Mouse (Mus musculus) hindbrain, embryonic 11.5 days (tissue): ENCODE measurements around the gene Aff1. TPM values are rescaled to one million over a fixed set of nuclear protein-coding genes. Genes with fewer than 3 reads are reported as not detected.

ENCODE experiments used
- ATAC-seq: fragments of 200-750 bp; cut with Nextera tagmentation; 2 replicates; pipeline ENCODE4 v1.8.0; 2017; ENCODE audit warnings: mild to moderate bottlenecking, moderate TSS enrichment, moderate library complexity; ENCODE audit not compliant: low FRiP score
- DNase-seq: peaks from one replicate; pipeline ENCODE4 v3.0.0-alpha.2; 2015; ENCODE audit warnings: low spot score
- H3K27ac ChIP-seq: fragments of 300-500 bp; sonication (generic); 2 replicates; pipeline ENCODE4 v1.5.1; 2014; ENCODE audit warnings: mild to moderate bottlenecking, low read depth, low read length
- H3K27me3 ChIP-seq: fragments of 300-500 bp; sonication (generic); 2 replicates; pipeline ENCODE4 v1.6.1; 2014; ENCODE audit warnings: mild to moderate bottlenecking, low read length, moderate library complexity, mixed read lengths; ENCODE audit not compliant: control insufficient read depth, insufficient read depth
- H3K36me3 ChIP-seq: fragments of 300-500 bp; sonication (generic); 2 replicates; pipeline ENCODE4 v1.6.1; 2014; ENCODE audit warnings: mild to moderate bottlenecking, low read length, moderate library complexity, mixed read lengths; ENCODE audit not compliant: control insufficient read depth, insufficient read depth
- H3K4me1 ChIP-seq: fragments of 300-500 bp; sonication (generic); replicated peaks from 2 replicates; pipeline ENCODE4 v1.6.1; 2014; ENCODE audit warnings: low read length, mixed read lengths; ENCODE audit not compliant: control insufficient read depth, insufficient read depth
- H3K4me2 ChIP-seq: fragments of 300-500 bp; sonication (generic); replicated peaks from 2 replicates; pipeline ENCODE4 v1.6.1; 2014; ENCODE audit warnings: mild to moderate bottlenecking, low read depth, low read length
- H3K4me3 ChIP-seq: fragments of 300-500 bp; sonication (generic); 2 replicates; pipeline ENCODE4 v1.5.1; 2014; ENCODE audit warnings: low read depth, low read length
- H3K9ac ChIP-seq: fragments of 300-500 bp; sonication (generic); 2 replicates; pipeline ENCODE4 v1.6.1; 2014; ENCODE audit warnings: low read depth, low read length
- H3K9me3 ChIP-seq: fragments of 300-500 bp; sonication (generic); 2 replicates; pipeline ENCODE4 v1.6.1; 2016; ENCODE audit warnings: low read length; ENCODE audit not compliant: control insufficient read depth
- WGBS: fragments of 180-500 bp; shearing (Covaris S2); extraction: QIAGEN DNeasy Blood & Tissue Kit; methylation state at CpG from one replicate; pipeline ENCODE4 v1.1.7; 2014; 5-methylcytosine and 5-hydroxymethylcytosine counted together
- polyA plus RNA-seq: library from polyadenylated mRNA; unstranded; fragments of >200 nt; fragmentation: Nextera tagmentation; extraction: Ambion mirVana; gene quantifications from 2 replicates; pipeline ENCODE4 v1.2.1, GENCODE M21; 2014

Aff1 gene
- polyA plus RNA-seq, 1 experiment from 2014 or later, result 7.0 TPM

- 73% methylated on average over 3 of the region's 3 CpGs for WGBS
- Histone ChIP-seq H3K27ac (no peak overlapping the region), H3K4me3 (no peak overlapping the region), H3K4me1 (no peaks in the 10 kb centered on the region), H3K4me2 (no peak overlapping the region), H3K9ac (no peak overlapping the region), H3K36me3 (no peaks in the 10 kb centered on the region), H3K9me3 (no peaks in the 10 kb centered on the region), H3K27me3 (no peaks in the 10 kb centered on the region)
- ATAC-seq (no peak), DNase-seq (no peak)
Measured at GRCm38 (mm10) chr5:103681824-103682223, 10.3 kb upstream of the Aff1 start.

- Histone ChIP-seq H3K27ac (no peak overlapping the region), H3K4me1 (no peaks in the 10 kb centered on the region; the same call in 1 of the 2 replicates), H3K4me2 (no peak overlapping the region), H3K36me3 (no peaks in the 10 kb centered on the region), H3K9me3 (no peaks in the 10 kb centered on the region), H3K4me3 (no peak overlapping the region), H3K9ac (no peak overlapping the region), H3K27me3 (peaks cover 22% of the 10 kb centered on the region)
- DNase-seq (no peak), ATAC-seq (no peak)
- WGBS, result 88% methylated on average over 5 of the region's 5 CpGs
Measured at GRCm38 (mm10) chr5:103689645-103690044, 2.5 kb upstream of the Aff1 start.

GRCm38 (mm10) chr5:103690190-103690589 is 2.0 kb upstream of the Aff1 start:
- no peak overlapping the region for H3K4me3 ChIP-seq
- 89% methylated on average over 8 of the region's 8 CpGs for WGBS
- H3K4me2 ChIP-seq, result no peak overlapping the region

GRCm38 (mm10) chr5:103691171-103691570 is 1.0 kb upstream of the Aff1 start:
- Histone ChIP-seq H3K27me3 (peaks cover 22% of the 10 kb centered on the region), H3K4me3 (no peak overlapping the region), H3K36me3 (no peaks in the 10 kb centered on the region), H3K27ac (no peak overlapping the region), H3K4me1 (no peaks in the 10 kb centered on the region; the same call in 1 of the 2 replicates), H3K4me2 (no peak overlapping the region), H3K9me3 (no peaks in the 10 kb centered on the region), H3K9ac (no peak overlapping the region)
- no peak for DNase-seq
- ATAC-seq, result no peak

More at GRCm38 (mm10) chr5:103690190-103690589, 2.0 kb upstream of the Aff1 start:
- H3K36me3 ChIP-seq, result no peaks in the 10 kb centered on the region
- no peaks in the 10 kb centered on the region; the same call in 1 of the 2 replicates for H3K4me1 ChIP-seq
- ATAC-seq (no peak), DNase-seq (no peak)
- H3K9ac ChIP-seq, result no peak overlapping the region
- no peak overlapping the region for H3K27ac ChIP-seq
- peaks cover 22% of the 10 kb centered on the region for H3K27me3 ChIP-seq
- H3K9me3 ChIP-seq, result no peaks in the 10 kb centered on the region

- no peaks in the 10 kb centered on the region; the same call in 1 of the 2 replicates for H3K4me1 ChIP-seq
- H3K9ac ChIP-seq, result peak overlapping the region; percentile 48; the same call in 1 of the 2 replicates
- H3K4me3 ChIP-seq, result peak overlapping the region; percentile 56
- no peak overlapping the region for H3K27ac ChIP-seq
- no peaks in the 10 kb centered on the region for H3K36me3 ChIP-seq
- H3K4me2 ChIP-seq, result peak overlapping the region; percentile 97
- under 1% methylated on average over 29 of the region's 34 CpGs for whole genome bisulfite sequencing
- no peaks in the 10 kb centered on the region for H3K9me3 ChIP-seq
- peaks cover 22% of the 10 kb centered on the region for H3K27me3 ChIP-seq
- ATAC-seq, result no peak; the same call in 1 of the 2 replicates
- peak; percentile 51 for DNase-seq
Measured at GRCm38 (mm10) chr5:103692531-103693040, 412 bp downstream of the Aff1 start.

GRCm38 (mm10) chr5:103693041-103693641 is 967 bp downstream of the Aff1 start:
- H3K27ac ChIP-seq, result no peak overlapping the region
- ATAC-seq, result peak; percentile 37; the same call in 1 of the 2 replicates

GRCm38 (mm10) chr5:103694094-103694493 is 1.9 kb downstream of the Aff1 start:
- Histone ChIP-seq H3K27me3 (peaks cover 22% of the 10 kb centered on the region), H3K4me2 (no peak overlapping the region), H3K4me1 (no peaks in the 10 kb centered on the region; the same call in 1 of the 2 replicates), H3K27ac (no peak overlapping the region), H3K4me3 (no peak overlapping the region), H3K9ac (no peak overlapping the region), H3K9me3 (no peaks in the 10 kb centered on the region), H3K36me3 (no peaks in the 10 kb centered on the region)
- ATAC-seq (no peak), DNase-seq (no peak)
- 47% methylated on average over 6 of the region's 6 CpGs for WGBS

More at GRCm38 (mm10) chr5:103693041-103693641, 967 bp downstream of the Aff1 start:
- Histone ChIP-seq H3K4me2 (peak overlapping the region; percentile 97), H3K27me3 (peaks cover 22% of the 10 kb centered on the region), H3K4me1 (no peaks in the 10 kb centered on the region; the same call in 1 of the 2 replicates), H3K9me3 (no peaks in the 10 kb centered on the region), H3K36me3 (no peaks in the 10 kb centered on the region), H3K4me3 (peak overlapping the region; percentile 56), H3K9ac (no peak overlapping the region)
- DNase-seq, result peak; percentile 57
- WGBS, result 0% methylated on average over 28 of the region's 28 CpGs

GRCm38 (mm10) chr5:103697875-103698491 is 5.8 kb downstream of the Aff1 start:
- Histone ChIP-seq H3K27me3 (peaks cover 13% of the 10 kb centered on the region), H3K27ac (no peak overlapping the region)

More at GRCm38 (mm10) chr5:103697875-103698491, 5.8 kb downstream of the Aff1 start:
- no peak for ATAC-seq
- no peaks in the 10 kb centered on the region for H3K36me3 ChIP-seq
- H3K4me2 ChIP-seq, result no peak overlapping the region
- H3K4me3 ChIP-seq, result no peak overlapping the region
- H3K4me1 ChIP-seq, result no peaks in the 10 kb centered on the region; the same call in 1 of the 2 replicates
- H3K9me3 ChIP-seq, result no peaks in the 10 kb centered on the region
- no peak overlapping the region for H3K9ac ChIP-seq
- no peak for DNase-seq
- WGBS, result 76% methylated on average over 5 of the region's 5 CpGs
